Mouse (Mus musculus) CD4-positive, CD25-positive, alpha-beta regulatory T cell, adult 9 weeks (primary cell): ENCODE measurements around the gene Npsr1. TPM values are rescaled to one million over a fixed set of nuclear protein-coding genes. Genes with fewer than 3 reads are reported as not detected.

ENCODE experiments used
- polyA plus RNA-seq: library from polyadenylated mRNA; unstranded; fragments of 100-300 nt; shearing (Covaris generic); gene quantifications from one replicate; pipeline ENCODE4 v1.2.1, GENCODE M21; 2017

Gene Npsr1
- 0.27 TPM for polyA plus RNA-seq

DNA sequence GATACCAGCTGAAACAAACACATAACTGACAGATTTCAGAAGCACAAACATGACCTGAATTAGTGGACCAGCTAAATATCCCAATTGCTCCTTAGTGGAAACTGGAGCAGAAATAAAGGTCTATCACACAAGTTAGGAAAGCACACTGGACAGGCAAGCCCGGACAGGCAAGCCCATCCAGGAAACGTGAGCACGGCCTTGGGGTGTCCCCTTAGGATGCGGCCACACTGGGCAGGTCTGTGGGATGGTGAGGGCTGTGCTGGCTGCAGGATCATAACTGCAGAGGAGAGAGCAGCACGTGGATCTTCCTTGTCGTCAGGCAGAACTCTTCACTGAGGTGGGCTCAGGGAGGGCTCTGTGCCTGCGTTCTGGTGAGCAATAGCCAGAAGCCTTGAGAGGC lies at the start of gene Npsr1:
Npsr1 (plus strand) TSS at position 301 of the 400 bp plus-strand sequence.

